Mouse (Mus musculus) liver, embryonic 14.5 days (tissue): ENCODE results near the gene Ccl5. TPM values are rescaled to one million over a fixed set of nuclear protein-coding genes. Genes with fewer than 3 reads are reported as not detected.

Experiments used
- ATAC-seq: fragments of 200-750 bp; cut with Nextera tagmentation; 2 replicates; pipeline ENCODE4 v1.8.0; 2017; ENCODE audit warnings: moderate number of reproducible peaks, mild to moderate bottlenecking, moderate library complexity; ENCODE audit not compliant: insufficient read depth
- DNase-seq, 3 experiments: peaks; one replicate each; pipeline ENCODE4 v3.0.0-alpha.2; 2012 to 2013; ENCODE audit warnings: low read depth in 3 of 3, low spot score in 3 of 3
- H3K27ac ChIP-seq: fragments of 300-500 bp; sonication (generic); 2 replicates; pipeline ENCODE4 v1.5.1; 2014; ENCODE audit warnings: moderate library complexity, mild to moderate bottlenecking, control low read depth, inconsistent platforms
- H3K27me3 ChIP-seq: fragments of 300-500 bp; sonication (generic); 2 replicates; pipeline ENCODE4 v1.6.1; 2014; ENCODE audit warnings: mild to moderate bottlenecking, low read length, moderate library complexity; ENCODE audit not compliant: control insufficient read depth, insufficient read depth
- H3K36me3 ChIP-seq: fragments of 300-500 bp; sonication (generic); replicated peaks from 2 replicates; pipeline ENCODE4 v1.6.1; 2014; ENCODE audit warnings: low read depth; ENCODE audit not compliant: control insufficient read depth, insufficient read depth
- H3K4me1 ChIP-seq, 2 experiments: fragments of 200-500 bp in 1 of 2; fragments of 300-500 bp in 1 of 2; sonication (generic) in 1 of 2; replicated peaks; 2 replicates each; pipeline ENCODE4 v1.6.1; 2012 to 2014; ENCODE audit warnings: antibody characterized with exemption in 1 of 2, inconsistent platforms in 1 of 2, low read length in 1 of 2; ENCODE audit not compliant: control insufficient read depth in 2 of 2, insufficient read depth in 2 of 2
- H3K4me2 ChIP-seq: fragments of 300-500 bp; sonication (generic); 2 replicates; pipeline ENCODE4 v1.6.1; 2014; ENCODE audit warnings: low read depth, mild to moderate bottlenecking, control low read depth, moderate library complexity
- H3K4me3 ChIP-seq, 2 experiments: fragments of 200-500 bp in 1 of 2; fragments of 300-500 bp in 1 of 2; sonication (generic) in 1 of 2; 2 replicates each; pipeline ENCODE4 v1.5.1; 2012 to 2014; ENCODE audit warnings: low read depth in 2 of 2, low read length in 2 of 2, mild to moderate bottlenecking in 2 of 2, control low read depth in 1 of 2, inconsistent platforms in 1 of 2, moderate library complexity in 1 of 2; ENCODE audit not compliant: insufficient read depth in 1 of 2
- H3K9ac ChIP-seq: fragments of 300-500 bp; sonication (generic); replicated peaks from 2 replicates; pipeline ENCODE4 v1.6.1; 2014; ENCODE audit warnings: mild to moderate bottlenecking, control low read depth, moderate library complexity
- H3K9me3 ChIP-seq: fragments of 300-500 bp; sonication (generic); 2 replicates; pipeline ENCODE4 v1.6.1; 2016; ENCODE audit warnings: low read length, mixed read lengths; ENCODE audit not compliant: control insufficient read depth
- CTCF ChIP-seq: IDR thresholded peaks from 2 replicates; pipeline ENCODE4 v1.5.1; 2016; ENCODE audit warnings: antibody characterized with exemption, low read depth, control low read depth
- EP300 ChIP-seq: IDR thresholded peaks from 2 replicates; pipeline ENCODE4 v1.6.1; 2016; ENCODE audit warnings: antibody characterized with exemption, low read depth
- WGBS: fragments of 180-500 bp; shearing (Covaris S2); extraction: QIAGEN DNeasy Blood & Tissue Kit; methylation state at CpG from one replicate; pipeline ENCODE4 v1.1.7; 2014; ENCODE audit not compliant: insufficient replicate concordance; 5-methylcytosine and 5-hydroxymethylcytosine counted together
- polyA plus RNA-seq, 2 experiments: library from polyadenylated mRNA; depleted of rRNA in 1 of 2; stranded (reverse) in 1 of 2; unstranded in 1 of 2; fragments of >200 nt; fragmentation: Nextera tagmentation in 1 of 2; extraction: Ambion mirVana in 1 of 2; gene quantifications; 2 replicates each; pipeline versions ENCODE4 v1.2.1 to v1.2.3; 2012 to 2014

Ccl5 gene
- polyA plus RNA-seq, 2 experiments, result 0.39 to 0.95 TPM

DNA sequence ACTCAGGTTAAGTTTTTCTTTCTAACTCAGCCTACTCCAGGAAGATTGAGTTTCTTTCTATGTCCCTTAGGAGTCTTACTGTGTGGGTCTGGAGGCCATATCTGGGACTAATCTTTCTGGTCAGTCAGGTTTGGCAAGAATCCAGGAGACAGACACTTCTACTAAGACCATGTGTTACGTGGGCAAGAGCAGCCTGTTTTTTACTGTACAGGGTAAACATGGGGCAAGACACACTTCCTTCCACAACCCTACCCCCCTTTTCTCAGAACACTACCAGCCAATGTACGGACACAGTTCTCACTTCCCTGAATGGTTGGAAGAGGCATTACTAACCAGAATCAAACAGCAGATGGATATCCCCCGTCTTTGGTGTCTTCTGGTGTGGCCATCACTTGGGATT lies 13.9 kb upstream of the Ccl5 start:
- DNase-seq (no peak), ATAC-seq (no peak)
- WGBS, result 37% methylated on average over 3 of the region's 3 CpGs
- Histone ChIP-seq H3K9me3 (no peaks in the 10 kb centered on the region), H3K36me3 (no peaks in the 10 kb centered on the region), H3K4me1 (no peaks in the 10 kb centered on the region), H3K4me3 (no peak overlapping the region), H3K4me2 (no peak overlapping the region), H3K27me3 (no peaks in the 10 kb centered on the region), H3K27ac (no peak overlapping the region), H3K9ac (no peak overlapping the region)
- TF ChIP-seq EP300 (no peak), CTCF (no peak)

DNA sequence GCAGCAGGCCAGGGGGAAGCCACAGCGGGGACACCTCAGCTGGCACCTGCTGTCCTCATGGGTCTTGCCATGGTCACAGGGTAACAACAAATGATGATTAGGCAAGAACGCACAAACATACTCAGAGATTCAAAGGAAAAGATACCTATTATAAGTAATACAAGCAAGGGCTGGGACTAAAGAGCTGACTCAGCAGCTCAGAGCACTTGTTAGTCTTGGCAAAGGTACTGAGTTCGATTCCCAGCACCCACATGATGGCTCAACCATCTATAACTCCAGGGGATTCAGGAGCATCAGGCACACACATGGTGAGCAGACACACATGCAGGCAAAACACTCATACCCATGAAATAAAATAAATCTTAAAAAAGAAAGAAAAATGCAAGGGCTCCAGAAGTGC lies 11.1 kb upstream of the Ccl5 start:
- no peak for TF ChIP-seq CTCF
- TF ChIP-seq EP300, result no peak
- 61% methylated on average over 3 of the region's 3 CpGs for WGBS
- no peak overlapping the region for H3K4me2 ChIP-seq
- no peak overlapping the region for H3K9ac ChIP-seq
- H3K4me1 ChIP-seq, result no peaks in the 10 kb centered on the region
- ATAC-seq, result no peak
- H3K9me3 ChIP-seq, result no peaks in the 10 kb centered on the region
- no peak overlapping the region for H3K27ac ChIP-seq
- no peak overlapping the region for H3K4me3 ChIP-seq
- no peak for DNase-seq
- no peaks in the 10 kb centered on the region for H3K27me3 ChIP-seq
- H3K36me3 ChIP-seq, result no peaks in the 10 kb centered on the region

DNA sequence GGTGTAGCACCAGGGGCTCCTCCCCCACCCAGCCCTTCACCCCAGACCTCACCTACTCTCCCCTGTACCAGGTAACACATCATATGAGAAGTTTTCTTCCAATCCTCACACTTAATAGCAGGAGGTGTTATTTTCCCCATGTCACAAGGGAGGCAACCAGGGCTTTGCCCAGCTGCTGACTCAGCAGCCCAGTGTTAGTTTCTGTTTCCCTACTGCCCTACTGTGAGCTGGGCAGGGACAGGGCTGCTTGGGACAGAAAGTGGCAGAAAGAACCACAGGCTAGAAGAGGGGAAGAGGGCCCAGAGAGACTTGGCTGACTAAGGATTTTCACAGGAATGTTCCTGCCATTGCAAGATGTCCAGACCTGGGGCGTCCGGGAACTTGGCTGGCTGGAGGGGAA lies 10.6 kb upstream of the Ccl5 start:
- no peak for DNase-seq
- no peak overlapping the region for H3K27ac ChIP-seq
- 66% methylated on average over 2 of the region's 2 CpGs for WGBS
- no peaks in the 10 kb centered on the region for H3K36me3 ChIP-seq
- TF ChIP-seq CTCF (no peak), EP300 (no peak)
- H3K4me3 ChIP-seq, result no peak overlapping the region
- no peak overlapping the region for H3K9ac ChIP-seq
- H3K4me1 ChIP-seq, result no peaks in the 10 kb centered on the region
- no peak for ATAC-seq
- no peaks in the 10 kb centered on the region for H3K9me3 ChIP-seq
- H3K27me3 ChIP-seq, result no peaks in the 10 kb centered on the region
- H3K4me2 ChIP-seq, result no peak overlapping the region

DNA sequence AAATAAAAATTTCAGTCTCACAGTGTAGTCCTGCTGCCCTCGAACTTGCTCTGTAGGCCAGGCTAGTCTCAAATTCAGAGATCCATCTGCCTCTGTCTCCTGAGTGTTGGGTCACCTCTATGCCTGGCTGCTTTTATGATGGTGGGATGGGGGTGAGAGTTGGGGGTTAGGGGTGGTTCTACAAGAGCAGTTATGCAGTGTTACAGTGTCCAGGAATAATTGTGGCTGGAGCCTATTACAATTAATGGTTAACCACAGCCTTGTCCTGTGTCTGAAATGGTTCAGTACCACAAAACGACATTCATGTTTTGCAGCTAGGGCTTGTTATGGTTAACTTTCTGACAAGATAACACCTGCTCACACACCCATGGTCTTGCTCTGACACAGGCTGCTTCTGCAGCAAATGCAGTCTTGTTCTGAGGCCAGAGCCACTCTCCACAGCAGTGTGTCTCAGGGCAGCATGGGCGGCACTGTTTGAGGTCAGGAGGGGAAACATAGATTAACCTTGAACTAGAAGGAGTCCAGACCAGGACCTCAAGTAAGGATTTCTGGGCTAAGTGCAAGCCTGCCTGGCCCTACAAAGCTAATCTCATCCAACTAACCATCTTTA lies 8.5 kb upstream of the Ccl5 start:
- no peaks in the 10 kb centered on the region for H3K9me3 ChIP-seq
- TF ChIP-seq CTCF, result no peak
- no peak for TF ChIP-seq EP300
- no peaks in the 10 kb centered on the region for H3K36me3 ChIP-seq
- no peak overlapping the region for H3K4me3 ChIP-seq
- ATAC-seq (no peak), DNase-seq (no peak)
- no peak overlapping the region for H3K4me2 ChIP-seq
- H3K27ac ChIP-seq, result no peak overlapping the region
- no peak overlapping the region for H3K9ac ChIP-seq
- 31% methylated on average over 3 of the region's 3 CpGs for WGBS
- H3K4me1 ChIP-seq, result 0 out of 4 replicates have a peak, but pooled peaks cover 0 to 2% of the 10 kb centered on the region in 2 experiments
- H3K27me3 ChIP-seq, result no peaks in the 10 kb centered on the region

DNA sequence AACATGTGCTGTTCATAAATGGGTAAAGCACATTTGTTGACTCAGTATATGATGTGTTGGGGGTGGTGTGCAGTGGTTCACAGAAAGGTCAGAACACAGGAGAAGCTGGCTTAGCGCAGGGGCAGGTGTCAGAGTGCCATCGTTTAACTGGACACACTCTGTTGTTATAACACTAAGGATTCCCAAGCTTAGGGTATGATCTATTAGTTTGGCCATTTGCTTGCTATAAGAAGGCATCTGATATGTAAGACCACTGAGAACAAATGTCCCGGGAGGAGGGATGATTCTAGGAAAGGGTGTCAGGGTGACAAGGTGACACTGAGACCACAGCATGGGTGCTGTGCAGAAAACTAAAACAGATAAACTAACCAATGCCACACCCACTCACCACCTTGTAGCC lies 6.5 kb upstream of the Ccl5 start:
- DNase-seq (no peak), ATAC-seq (no peak)
- Histone ChIP-seq H3K27ac (no peak overlapping the region), H3K4me3 (no peak overlapping the region), H3K27me3 (no peaks in the 10 kb centered on the region), H3K9ac (no peak overlapping the region), H3K36me3 (no peaks in the 10 kb centered on the region), H3K9me3 (no peaks in the 10 kb centered on the region), H3K4me2 (no peak overlapping the region), H3K4me1 (0 out of 4 replicates have a peak, but pooled peaks cover 0 to 2% of the 10 kb centered on the region in 2 experiments)
- WGBS, result 39% methylated on average over 3 of the region's 3 CpGs
- TF ChIP-seq EP300 (no peak), CTCF (no peak)
